Mouse (Mus musculus): ENCODE data around the gene Rps27l.

GRCm38 (mm10) chr9:66927696-66928402, 18.0 kb upstream of the Rps27l start:
- no peak for TF ChIP-seq CTCF (IDR thresholded peaks at IDR 0.05)
- TF ChIP-seq EP300 (IDR thresholded peaks at IDR 0.05), result no peak

All from lung, postnatal 0 days (tissue).